Mouse (Mus musculus) frontal cortex, postnatal 25 days (tissue): ENCODE data around the gene Zmynd10.
"Not testable (repeated sequence)": the region's sequence is repeated elsewhere in the genome, so short reads cannot be mapped to it uniquely, and the experiment has no call there.

Experiments
- DNase-seq, 2 experiments: peaks; one replicate each; pipeline ENCODE4 v3.0.0; 2022; ENCODE audit warnings: low spot score in 2 of 2

Zmynd10 gene

DNA sequence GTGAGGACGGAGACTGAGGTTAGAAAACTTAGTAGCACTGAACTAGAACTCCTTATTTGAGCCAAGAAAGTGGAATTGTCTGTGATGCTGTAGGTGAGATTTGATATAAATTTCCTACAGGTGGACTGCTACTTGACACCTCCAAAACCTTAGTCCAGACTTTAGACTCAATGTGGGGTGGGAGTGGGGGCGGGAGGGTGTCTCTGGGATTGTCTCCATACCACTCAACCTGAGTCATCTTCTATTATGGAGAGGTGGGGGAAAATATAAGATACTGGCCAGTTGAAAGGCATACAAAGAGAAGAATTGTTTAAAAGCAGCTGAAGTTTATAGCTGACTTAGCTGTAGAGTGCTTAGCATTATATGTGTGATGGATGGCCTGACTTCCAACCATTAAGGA lies 8.6 kb downstream of the Zmynd10 start:
- no peak for DNase-seq

DNA sequence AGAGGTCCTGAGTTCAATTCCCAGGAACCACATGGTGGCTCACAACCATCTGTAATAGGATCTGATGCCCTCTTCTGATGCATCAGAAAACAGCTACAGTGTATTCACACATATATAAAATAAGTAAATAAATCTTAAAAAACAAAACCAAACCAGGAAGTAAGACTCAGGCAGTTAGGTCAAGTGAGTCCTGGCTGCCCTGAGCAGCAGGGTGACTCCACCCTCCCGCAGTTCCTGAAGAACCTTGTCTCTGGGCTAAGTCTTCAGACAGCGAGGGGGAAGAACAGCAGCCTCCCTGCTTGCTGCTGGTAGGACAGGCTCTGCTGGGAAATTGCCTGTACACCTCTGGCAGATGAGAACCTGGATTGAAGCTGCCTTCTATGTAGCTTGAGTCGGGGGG lies 9.2 kb downstream of the Zmynd10 start:
- no peak for DNase-seq

DNA sequence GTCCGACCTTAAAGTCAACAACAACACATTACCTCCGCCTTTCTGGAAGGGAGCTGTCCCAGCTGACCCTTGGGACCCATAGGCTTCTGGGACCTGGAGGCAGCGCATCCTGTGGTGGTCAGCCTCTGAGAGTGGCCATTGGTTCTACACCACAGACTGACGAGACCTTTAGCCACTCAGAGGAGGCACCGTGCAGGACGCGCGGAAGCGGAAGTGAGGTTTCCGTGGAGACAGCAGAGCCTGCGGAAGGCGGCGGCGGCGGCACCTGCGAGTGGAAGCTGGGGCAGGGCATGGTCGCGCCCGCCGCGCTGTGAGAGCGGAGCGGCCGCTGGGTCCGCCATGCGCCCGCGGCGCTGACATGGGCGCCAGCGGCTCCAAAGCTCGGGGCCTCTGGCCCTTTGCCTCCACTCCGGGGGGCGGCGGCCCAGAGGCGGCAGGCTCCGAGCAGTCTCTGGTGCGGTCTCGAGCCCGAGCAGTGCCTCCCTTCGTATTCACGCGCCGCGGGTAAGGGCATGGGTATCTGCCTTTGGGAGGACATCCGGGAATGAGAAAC lies 16.0 kb downstream of the Zmynd10 start, which contains the start of gene Tusc2:
Gene Tusc2 (plus strand): TSS at position 227 of the 553 bp plus-strand sequence.
- DNase-seq, result peak; percentile 86 to 89

DNA sequence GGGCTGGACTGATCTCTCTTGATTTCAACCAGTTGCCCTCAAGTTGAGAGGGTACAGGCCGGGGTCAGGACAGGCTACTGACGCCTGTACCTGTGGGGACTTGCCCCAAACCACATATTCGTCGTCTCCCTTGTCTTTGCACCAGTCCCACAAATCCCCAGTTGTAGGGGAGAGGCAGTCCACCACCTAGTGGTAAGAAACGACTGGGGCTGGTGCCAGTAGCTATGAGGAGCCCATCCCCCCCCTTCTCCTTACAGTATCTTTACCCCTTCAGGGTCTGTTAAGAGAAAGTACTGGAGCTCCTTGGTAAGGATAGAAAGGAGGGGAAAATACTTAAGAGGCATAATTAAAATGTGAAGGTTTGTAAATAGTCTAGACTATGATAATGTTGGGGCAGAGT lies 18.5 kb downstream of the Zmynd10 start:
- DNase-seq, result not testable (repeated sequence)

DNA sequence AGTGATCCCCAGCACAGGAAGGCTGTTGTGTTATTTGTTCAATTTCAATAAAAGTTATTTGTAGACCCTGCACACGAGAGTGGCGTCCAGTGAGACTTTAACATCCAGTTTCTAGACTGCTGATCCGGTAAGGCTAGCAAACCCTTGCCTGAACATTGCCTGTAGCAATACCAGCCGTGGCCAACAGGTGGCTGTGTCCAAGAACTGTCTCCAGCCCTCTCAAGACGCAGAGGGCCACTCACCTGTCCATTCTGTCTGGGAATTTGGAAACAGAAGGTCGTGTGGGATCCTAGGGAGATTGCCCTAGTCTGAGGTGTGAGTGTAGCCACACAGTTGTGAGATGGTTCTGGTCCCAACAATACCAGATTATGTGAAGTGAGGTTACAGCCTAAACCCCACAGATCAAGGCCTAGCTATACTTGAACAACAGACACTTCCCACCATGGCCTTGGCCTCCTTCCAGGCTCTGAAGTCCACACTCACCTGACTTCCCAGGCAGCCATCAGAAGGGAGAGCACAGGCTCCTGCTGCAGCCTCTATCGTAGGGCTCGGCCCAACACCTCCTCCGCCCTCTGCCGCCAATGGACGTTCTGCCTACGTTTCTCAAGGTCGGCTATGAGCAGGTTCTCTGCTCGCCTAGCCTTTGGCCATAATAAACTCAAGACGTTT lies 19.1 kb downstream of the Zmynd10 start:
- DNase-seq, result peak; percentile 65 to 71

DNA sequence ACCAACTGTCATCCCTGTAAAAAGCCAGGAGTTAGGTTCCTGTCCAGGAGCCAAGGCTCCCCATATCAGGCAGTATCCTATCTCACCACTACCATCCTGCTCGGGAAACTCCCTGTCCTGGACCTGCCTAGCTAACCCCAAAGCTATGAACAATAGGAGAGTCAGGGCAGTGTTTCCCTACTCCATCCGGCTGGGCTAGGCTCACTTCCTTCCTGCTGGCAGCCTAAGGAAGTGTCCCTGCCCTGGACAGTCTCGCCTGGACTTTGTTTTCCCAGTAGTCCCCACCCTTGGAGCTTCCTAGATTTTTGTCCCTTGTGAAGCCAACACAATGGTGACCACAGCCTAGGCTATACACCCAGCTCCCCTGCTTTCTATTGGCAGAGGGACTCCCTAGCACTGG lies 19.8 kb downstream of the Zmynd10 start:
- no peak for DNase-seq

DNA sequence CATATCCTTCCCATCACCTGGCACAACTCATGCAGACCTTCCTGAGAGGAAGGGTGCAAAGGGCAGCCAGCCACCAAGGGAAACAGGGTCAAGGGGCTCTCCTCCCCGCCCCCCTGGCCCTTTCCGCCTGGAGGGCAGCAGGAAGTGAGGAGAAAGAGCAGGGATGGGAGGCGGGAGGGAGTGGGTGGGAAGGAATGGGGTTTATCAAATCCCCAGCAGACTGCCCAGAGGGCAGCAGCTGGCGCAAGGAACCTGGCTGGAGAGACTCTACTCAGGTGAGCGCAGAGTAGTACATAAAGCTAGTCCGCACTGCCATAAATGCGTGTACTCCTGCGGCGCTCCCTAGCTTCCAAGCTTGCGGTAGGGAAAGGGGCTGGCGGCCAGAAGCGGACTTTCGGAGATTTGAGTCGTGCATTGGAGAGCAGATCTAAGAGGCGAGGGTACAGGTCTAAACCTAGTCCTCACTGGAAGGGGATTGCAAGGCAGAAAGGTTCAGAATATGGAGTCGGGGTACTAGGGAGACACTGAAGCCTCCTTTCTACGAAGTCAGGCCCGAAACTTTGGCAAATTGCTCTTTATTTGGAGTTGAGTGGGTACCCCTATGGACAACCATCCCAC lies 20.7 kb downstream of the Zmynd10 start, which contains the start of gene Hyal2:
Gene Hyal2 (plus strand): TSS at position 244 of the 618 bp plus-strand sequence.
- no peak for DNase-seq

DNA sequence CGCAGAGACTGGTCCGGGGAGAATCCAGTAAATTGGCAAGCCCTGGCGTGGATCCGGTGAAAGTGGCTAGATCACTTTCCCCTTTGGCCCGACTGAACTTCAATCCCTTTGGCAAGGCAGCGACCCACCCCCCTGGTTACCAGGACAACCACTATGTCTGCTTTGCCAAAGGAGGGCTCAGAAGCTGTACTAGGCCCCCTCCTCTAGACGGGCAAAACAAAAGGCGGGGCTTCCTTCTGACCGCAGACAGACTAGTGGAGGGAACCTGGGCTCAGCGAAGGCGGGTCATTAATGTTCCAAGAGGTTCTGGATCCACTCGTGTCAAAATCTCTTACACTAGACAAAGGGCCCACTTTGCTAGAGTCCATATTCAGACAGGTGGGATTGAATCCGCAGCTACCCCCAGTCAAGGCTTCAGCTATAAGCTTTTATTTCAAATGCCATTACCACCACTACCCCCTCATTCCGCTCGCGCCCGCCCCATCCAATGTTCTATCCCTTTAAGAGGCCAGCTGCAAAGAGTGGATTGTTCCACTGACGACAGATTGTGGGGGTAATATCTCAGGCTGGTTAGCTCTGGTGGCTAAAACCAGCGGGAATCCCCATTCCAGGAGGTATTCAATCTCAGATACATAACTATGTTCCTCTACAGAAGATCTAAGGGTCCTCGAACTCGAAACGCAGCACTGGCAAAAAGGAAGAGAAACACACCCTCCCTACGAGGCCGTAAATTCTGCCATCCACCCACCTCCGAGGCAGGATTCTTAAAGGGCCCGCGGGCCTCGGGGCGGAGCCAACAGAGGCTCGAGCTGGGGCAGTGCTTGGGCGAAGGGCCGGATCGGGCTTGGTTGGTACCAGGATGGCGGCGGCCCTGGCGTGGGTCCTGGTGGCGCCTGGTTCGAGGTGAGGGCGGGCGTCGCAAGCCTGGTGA lies 21.5 kb downstream of the Zmynd10 start:
- peak; percentile 61 to 69 for DNase-seq

DNA sequence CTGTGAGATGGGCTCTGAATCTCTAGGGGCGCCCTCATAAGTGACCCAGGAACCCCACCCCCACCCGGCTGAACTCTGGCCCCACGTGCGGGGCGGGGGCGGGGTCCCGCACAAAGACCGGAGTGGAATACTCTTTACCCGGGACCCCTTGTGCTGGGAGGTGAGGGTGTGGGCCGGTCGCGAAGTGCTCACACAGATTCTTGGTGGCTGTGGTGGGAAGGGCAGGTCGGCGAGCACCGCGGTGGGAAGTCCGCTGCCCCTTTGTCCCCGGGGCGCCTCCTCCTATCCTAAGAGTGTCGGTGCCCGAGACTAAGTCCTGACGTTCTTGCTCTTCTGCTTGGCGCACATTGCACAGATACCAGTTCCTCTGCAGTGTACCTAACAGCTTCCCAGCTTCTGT lies 22.2 kb downstream of the Zmynd10 start:
- DNase-seq, result no peak

DNA sequence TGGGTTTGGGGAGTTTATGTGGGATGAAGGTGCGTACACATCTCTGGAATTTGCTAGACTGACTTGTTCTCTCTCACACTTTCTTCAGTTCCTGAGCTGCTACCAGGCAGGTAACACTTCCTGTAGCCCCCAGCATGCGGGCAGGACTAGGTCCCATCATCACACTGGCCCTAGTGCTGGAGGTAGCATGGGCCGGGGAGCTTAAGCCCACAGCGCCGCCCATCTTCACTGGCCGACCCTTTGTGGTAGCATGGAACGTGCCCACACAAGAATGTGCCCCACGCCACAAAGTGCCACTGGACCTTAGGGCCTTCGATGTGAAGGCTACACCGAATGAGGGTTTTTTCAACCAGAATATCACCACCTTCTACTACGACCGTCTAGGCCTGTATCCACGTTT lies 22.9 kb downstream of the Zmynd10 start:
- no peak for DNase-seq

DNA sequence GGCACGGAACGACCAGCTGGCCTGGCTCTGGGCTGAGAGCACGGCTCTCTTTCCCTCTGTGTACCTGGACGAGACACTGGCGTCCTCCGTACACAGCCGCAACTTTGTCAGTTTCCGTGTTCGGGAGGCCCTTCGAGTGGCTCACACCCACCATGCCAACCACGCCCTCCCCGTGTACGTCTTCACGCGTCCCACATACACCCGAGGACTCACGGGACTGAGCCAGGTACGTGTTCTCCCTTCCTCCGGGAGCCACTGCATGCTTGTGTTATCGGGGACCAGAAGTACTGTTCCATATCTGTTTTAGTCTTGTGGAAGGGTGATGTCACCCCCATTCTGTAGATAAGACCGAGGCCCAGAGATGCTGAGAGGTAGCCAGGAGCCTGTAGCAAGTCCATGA lies 23.7 kb downstream of the Zmynd10 start:
- DNase-seq, result no peak

DNA sequence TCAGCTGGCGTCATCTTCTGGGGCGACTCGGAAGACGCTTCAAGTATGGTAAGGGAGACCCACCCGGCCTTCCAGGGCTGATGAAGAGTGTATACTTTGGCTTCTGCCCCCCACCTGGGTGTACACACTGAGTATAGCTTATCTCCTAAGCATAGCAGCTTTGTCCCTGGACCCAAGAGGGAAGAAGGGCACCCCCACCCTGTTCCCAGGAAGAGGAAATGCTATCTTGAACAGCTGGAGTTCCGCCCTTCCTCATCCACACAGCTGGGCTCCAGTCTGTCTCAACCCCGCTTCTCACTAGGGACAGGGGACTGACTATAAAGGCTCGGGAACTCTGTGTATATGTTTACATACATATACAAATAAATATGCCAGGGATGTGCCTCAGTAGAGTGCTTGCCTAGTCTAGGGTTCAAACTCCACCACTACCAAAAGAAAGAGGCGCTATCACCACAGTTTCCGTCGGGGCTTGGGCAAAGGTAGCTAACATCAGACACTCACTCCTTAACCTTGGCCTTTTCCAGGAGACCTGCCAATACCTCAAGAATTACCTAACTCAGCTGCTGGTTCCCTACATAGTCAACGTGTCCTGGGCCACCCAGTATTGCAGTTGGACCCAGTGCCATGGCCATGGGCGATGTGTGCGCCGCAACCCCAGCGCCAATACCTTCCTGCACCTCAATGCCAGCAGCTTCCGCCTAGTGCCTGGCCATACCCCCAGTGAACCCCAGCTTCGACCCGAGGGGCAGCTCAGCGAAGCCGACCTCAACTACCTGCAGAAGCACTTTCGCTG lies 24.6 kb downstream of the Zmynd10 start:
- no peak for DNase-seq

DNA sequence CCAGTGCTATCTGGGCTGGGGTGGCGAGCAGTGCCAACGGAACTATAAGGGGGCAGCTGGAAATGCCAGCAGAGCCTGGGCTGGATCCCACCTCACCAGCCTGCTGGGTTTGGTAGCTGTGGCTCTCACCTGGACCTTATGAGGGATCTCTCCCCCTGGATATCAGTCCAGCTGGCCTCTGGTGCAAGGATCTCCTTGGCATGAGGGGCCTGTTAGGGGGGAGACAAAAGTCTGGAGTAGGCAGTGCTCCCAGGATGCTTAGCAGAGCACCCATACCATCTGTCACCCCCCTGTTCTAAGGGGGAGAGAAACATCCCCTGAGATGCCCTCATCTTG lies 25.2 kb downstream of the Zmynd10 start:
- DNase-seq, result no peak

DNA sequence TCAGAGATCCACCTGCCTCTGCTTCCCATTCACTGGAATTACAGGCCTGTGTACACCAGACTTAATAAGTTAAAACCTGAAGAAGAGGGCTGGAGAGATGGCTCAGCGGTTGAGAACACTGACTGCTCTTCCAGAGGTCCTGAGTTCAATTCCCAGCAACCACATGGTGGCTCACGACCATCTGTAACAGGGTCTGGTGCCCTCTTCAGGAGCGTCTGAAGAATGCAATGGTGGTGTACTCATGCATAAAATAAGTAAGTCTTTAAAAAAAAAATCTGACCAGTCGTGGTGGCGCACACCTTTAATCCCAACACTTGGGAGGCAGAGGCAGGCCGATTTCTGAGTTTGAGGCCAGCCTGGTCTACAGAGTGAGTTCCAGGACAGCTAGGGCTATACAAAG lies 26.7 kb downstream of the Zmynd10 start:
- DNase-seq, result not testable (repeated sequence)

DNA sequence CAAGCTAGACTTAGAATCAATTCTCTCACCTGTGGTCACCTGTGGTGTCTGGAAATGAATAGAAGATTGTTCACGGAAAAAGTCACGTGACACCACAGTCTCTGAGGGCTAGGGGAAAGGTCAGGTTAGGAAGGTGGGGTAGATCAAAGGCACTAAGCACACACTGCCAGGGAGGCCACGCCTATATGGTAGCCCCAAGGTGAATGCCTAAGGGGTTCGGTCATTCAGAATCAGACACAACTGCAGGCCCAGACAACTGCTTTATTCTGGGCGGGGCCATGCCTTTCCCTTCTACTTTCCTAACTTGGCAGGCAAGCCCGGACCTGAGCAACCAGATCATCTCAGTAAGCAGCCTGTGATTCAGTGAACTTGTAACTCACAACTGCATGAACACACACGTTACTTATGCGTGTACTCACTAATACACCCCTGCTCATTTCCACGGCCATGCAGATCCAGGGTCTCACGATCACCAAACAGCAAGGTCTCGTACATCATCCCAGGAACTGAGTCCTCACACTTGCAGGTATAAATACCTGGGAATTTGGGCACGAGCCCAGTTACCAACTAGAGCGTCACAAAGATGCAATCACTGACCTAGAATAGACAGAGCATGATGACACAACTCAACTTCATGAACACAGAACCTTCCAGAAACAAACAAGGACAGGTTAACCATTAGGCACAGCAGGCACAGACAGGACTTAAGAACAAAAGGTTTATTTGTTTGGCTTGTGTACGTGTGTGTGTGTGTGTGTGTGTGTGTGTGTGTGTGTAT lies 28.7 kb downstream of the Zmynd10 start:
- DNase-seq, result no peak

DNA sequence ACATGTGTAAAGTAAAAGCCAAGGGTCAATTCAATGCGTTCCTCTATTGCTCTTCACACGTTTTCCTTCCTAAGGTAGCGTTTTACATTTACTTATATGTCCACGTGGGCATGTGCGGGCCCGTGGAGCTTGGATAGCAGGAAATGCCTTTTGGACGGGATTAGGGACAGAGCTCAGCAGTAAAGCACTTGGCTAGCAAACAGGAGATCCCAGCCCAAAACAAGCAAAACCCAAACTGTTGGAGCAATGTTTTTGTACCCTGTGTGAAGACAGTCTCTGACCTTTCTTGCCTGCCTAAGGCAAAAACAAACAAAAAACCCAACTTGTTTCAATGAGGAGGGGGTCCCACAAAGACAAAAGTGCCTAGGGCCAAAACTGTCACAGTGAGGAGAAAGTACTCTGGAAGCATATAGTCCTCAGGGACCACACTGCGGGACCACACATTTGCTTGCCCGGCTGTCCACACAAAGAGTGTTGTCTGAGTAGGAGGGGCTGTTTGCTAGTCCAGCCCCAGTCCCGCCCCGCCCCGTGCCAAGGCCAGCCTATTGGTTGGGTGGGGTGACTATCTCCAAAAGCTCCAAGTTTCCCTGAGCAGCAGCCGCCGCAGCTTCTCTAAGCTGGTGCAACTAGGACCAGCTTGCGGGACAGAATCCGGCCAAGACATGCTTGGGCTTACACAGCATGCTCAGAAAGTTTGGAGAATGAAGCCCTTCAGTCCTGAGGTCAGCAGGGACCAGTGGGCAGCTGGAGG lies 29.4 kb downstream of the Zmynd10 start, which contains the start of gene Hyal1:
Gene Hyal1 (plus strand): TSS at position 571 of the 751 bp plus-strand sequence.
- no peak for DNase-seq

DNA sequence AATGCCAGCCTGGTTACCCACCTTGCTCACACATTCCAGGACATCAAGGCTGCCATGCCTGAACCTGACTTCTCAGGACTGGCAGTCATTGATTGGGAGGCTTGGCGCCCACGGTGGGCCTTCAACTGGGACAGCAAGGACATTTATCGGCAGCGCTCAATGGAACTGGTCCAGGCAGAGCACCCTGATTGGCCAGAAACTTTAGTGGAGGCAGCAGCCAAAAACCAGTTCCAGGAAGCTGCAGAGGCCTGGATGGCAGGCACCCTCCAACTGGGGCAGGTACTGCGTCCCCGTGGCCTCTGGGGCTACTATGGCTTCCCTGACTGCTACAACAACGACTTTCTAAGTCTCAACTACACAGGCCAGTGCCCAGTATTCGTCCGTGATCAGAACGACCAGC lies 30.8 kb downstream of the Zmynd10 start:
- DNase-seq, result no peak

DNA sequence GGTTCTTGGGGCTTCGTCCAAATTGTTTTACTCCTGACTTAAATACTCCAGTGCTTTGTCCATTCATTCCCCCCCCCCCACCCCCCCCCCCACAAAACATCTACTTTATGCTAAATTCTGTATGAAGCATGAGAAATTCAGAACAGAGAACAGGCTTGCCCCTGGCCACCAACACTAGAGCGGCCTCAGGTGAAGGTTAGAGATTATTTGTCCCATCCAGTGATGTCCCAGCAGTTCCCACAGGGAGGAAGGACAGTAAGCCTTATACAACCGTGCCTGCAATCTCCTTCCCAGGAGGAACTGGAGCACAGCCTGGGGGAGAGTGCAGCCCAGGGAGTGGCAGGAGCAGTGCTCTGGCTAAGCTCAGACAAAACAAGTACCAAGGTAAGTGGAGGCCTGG lies 31.5 kb downstream of the Zmynd10 start, which contains the start of gene Naa80:
Gene Naa80 (plus strand): TSS at position 301 of the 400 bp plus-strand sequence.
- DNase-seq, result no peak

DNA sequence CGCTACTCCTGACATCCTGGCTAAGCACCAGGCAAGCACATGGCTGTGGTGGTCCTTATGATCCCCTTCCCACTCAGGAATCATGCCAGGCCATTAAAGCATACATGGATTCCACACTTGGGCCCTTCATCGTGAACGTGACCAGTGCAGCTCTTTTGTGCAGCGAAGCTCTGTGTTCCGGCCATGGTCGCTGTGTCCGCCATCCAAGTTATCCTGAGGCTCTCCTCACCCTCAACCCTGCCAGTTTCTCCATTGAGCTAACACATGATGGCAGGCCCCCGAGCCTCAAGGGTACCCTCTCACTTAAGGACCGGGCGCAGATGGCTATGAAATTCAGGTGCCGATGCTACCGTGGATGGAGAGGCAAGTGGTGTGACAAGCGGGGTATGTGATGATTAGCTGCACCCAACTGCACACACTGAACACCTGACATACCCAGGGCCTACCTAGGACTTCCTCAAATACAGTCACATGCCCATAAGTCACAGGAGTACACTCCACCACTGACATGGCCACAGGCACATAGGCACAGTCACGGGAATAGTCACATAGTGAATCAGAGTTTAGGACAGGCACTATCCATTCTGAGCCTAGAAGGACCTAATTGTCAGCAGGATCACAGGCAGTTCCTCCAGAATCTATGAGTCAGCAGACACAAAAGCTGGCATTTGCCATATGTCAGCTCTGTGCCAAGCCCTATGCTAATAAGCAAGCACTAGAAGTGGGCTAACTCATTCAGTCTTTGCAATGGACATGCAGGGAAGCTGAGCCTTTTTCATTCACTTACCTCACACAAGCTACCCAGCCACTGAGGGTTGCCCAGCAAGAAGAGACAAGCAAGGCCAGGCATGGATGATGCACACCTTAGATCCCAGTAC lies 32.2 kb downstream of the Zmynd10 start:
- DNase-seq, result no peak
